In the genomic region with DNA sequence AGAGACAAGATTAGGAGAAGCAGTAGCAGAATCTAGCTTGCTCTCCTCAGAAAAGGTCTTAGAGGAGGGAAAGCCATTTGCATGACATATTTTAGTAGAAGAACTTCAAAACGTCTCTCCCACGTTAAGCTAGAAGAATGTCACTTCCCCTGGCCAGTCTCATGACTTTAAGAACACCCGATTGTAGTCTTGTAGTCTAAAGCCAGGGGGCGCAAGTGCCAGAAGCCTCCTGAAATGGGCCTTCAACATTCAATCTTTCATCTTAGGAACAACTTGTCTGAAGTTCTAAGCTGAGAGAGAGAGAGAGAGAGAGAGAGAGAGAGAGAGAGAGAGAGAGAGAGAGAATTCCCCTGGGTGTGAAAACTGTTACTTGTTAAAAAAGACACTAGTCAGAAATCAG, we compare ENCODE assay signal across 13 mouse cellular contexts.
A peak's percentile ranks its signal among the peaks of the same experiment; 100 is the strongest.
DNase-seq lines count a peak whose midpoint lies in the region; ATAC-seq and TF ChIP-seq lines count a peak whose summit lies in the region.
"Had no signal": no experiment of that assay in that cellular context is flagged by ENCODE, and none has a peak within 500 bp of the region (broad histone marks: within the 10 kb centered on the region; RNA-seq: fewer than 3 reads in every experiment).

No protein-coding gene starts in this region.

- no peak for DNase-seq in heart, postnatal 0 days (ENCODE audit: low spot score)
- no peak for DNase-seq in heart, postnatal 25 days (ENCODE audit: low spot score)
- DNase-seq in left cerebral cortex, postnatal 4 days: peak; percentile 13
- DNase-seq in left cerebral cortex, postnatal 10 days (ENCODE audit: extremely low spot score in 1 of 2, low spot score in 2 of 2): no peak
- DNase-seq in R1 (ENCODE audit: low read depth, low spot score): peak; percentile 52
- DNase-seq in ovary, postnatal 36 days (ENCODE audit: low spot score): no peak
- DNase-seq in urinary bladder, postnatal 4 days (ENCODE audit: low spot score in 2 of 2): no peak
- DNase-seq: B cell, adult 2 months; cerebellum, adult 2 months had no signal

- H3K4me1 ChIP-seq in heart, postnatal 0 days (ENCODE audit: control insufficient read depth, insufficient read depth): peaks cover 23% of the 10 kb centered on the region
- peaks cover 30% of the 10 kb centered on the region for H3K4me1 ChIP-seq in E14TG2a.4 (replicated peaks; ENCODE audit: low read depth, low read length)
- H3K4me1 ChIP-seq: liver, embryonic 12.5 days had no signal

- no peak overlapping the region for H3K4me2 ChIP-seq in heart, postnatal 0 days (ENCODE audit: low read depth, low read length)
- H3K4me2 ChIP-seq: embryonic facial prominence, embryonic 13.5 days; liver, embryonic 12.5 days had no signal

- H3K4me3 ChIP-seq in heart, postnatal 0 days (ENCODE audit: low read depth, low read length): no peak overlapping the region
- no peak overlapping the region for H3K4me3 ChIP-seq in E14TG2a.4 (replicated peaks; ENCODE audit: low read length)
- H3K4me3 ChIP-seq: embryonic facial prominence, embryonic 13.5 days; forebrain, embryonic 10.5 days; liver, embryonic 12.5 days had no signal

- no peaks in the 10 kb centered on the region for H3K36me3 ChIP-seq in heart, postnatal 0 days (replicated peaks; ENCODE audit: control insufficient read depth, insufficient read depth, low read length)
- no peaks in the 10 kb centered on the region for H3K36me3 ChIP-seq in E14TG2a.4 (ENCODE audit: insufficient read depth, low read length)
- H3K36me3 ChIP-seq: embryonic facial prominence, embryonic 13.5 days; forebrain, embryonic 10.5 days; liver, embryonic 12.5 days had no signal

- TF ChIP-seq CTCF in heart, postnatal 0 days (IDR thresholded peaks at IDR 0.05; ENCODE audit: low read depth): peak; percentile 45
- TF ChIP-seq CTCF in E14TG2a.4 (conservative IDR thresholded peaks at IDR 0.05; ENCODE audit: low read length): peak; percentile 41

- ATAC-seq in heart, postnatal 0 days (ENCODE audit: insufficient read depth, low read depth): no peak
- ATAC-seq: liver, embryonic 12.5 days had no signal

- intact Hi-C loops in heart, postnatal 25 days (cut with DNase I): no loop called here
- intact Hi-C loops in left cerebral cortex, postnatal 4 days (cut with DNase I): no loop called here
- intact Hi-C loops in left cerebral cortex, postnatal 10 days (cut with DNase I): no loop called here

- H3K9me3 ChIP-seq in heart, postnatal 0 days (replicated peaks; ENCODE audit: control insufficient read depth, low read length): no peaks in the 10 kb centered on the region
- no peaks in the 10 kb centered on the region for H3K9me3 ChIP-seq in E14TG2a.4 (ENCODE audit: low read length)
- H3K9me3 ChIP-seq: embryonic facial prominence, embryonic 13.5 days; forebrain, embryonic 10.5 days; liver, embryonic 12.5 days had no signal

- 49% methylated on average over 4 of the region's 4 CpGs for WGBS in heart, postnatal 0 days

- no peak overlapping the region for H3K9ac ChIP-seq in heart, postnatal 0 days (replicated peaks; ENCODE audit: low read depth, low read length)
- H3K9ac ChIP-seq: embryonic facial prominence, embryonic 13.5 days; liver, embryonic 12.5 days had no signal

- no peak overlapping the region for H3K27ac ChIP-seq in heart, postnatal 0 days (ENCODE audit: low read depth)
- H3K27ac ChIP-seq: embryonic facial prominence, embryonic 13.5 days; forebrain, embryonic 10.5 days; liver, embryonic 12.5 days had no signal

- TF ChIP-seq EP300 in heart, postnatal 0 days (IDR thresholded peaks at IDR 0.05; ENCODE audit: low read depth): no peak

- no peaks in the 10 kb centered on the region for H3K27me3 ChIP-seq in heart, postnatal 0 days (ENCODE audit: control insufficient read depth, insufficient read depth, low read length)
- H3K27me3 ChIP-seq in E14TG2a.4 (ENCODE audit: insufficient read depth, low read length): no peaks in the 10 kb centered on the region
- H3K27me3 ChIP-seq: embryonic facial prominence, embryonic 13.5 days; liver, embryonic 12.5 days had no signal

Comparison
In these comparisons a context has a peak if more than half of its experiments do, and no peak if none do; other contexts are left out.
1. DNase-seq: peak in left cerebral cortex, postnatal 4 days (single experiment) and R1 (single experiment); none in heart, postnatal 0 days (single experiment), heart, postnatal 25 days (single experiment), left cerebral cortex, postnatal 10 days (0 of 2), ovary, postnatal 36 days (single experiment) and urinary bladder, postnatal 4 days (0 of 2).